Mouse (Mus musculus) heart, postnatal 25 days (tissue): ENCODE measurements at regions not wholly inside any gene's neighbourhood (a gene's known extent, or its start where the extent isn't known, plus 50 kb on each side); places are given as distances from the start of the nearest gene placed in this dataset.
"Not testable (repeated sequence)": the region's sequence is repeated elsewhere in the genome, so short reads cannot be mapped to it uniquely, and the experiment has no call there.

ENCODE experiments used
- DNase-seq: peaks from one replicate; pipeline ENCODE4 v3.0.0; 2022; ENCODE audit warnings: low spot score
- intact Hi-C: fragments of 180-260 bp; cut with DNase I; formaldehyde crosslinking; loops from one replicate; pipeline ENCODE4 v1.15.1; 2025

DNA sequence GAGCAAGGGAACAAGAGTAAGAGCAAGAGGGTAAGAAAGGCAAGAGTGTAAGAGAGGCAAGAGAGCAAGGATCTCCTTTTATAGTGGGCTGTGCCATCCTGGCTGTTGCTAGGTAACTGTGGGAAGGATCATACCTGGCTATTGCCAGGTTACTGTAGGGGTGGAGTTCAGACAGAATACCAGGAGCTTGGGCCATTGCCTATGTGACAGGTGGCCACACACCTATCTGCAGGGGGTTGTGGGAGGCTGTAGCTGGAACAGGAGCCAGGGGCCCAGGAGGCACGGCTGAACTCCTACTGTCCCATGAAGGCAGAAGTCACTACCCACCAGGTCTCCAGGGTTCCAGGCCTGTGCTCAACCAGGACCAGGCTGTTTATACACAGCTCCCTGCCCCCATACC, 1149.0 kb downstream of the 9330182O14Rik start:
- intact Hi-C loops, result no loop called here
- DNase-seq, result no peak

DNA sequence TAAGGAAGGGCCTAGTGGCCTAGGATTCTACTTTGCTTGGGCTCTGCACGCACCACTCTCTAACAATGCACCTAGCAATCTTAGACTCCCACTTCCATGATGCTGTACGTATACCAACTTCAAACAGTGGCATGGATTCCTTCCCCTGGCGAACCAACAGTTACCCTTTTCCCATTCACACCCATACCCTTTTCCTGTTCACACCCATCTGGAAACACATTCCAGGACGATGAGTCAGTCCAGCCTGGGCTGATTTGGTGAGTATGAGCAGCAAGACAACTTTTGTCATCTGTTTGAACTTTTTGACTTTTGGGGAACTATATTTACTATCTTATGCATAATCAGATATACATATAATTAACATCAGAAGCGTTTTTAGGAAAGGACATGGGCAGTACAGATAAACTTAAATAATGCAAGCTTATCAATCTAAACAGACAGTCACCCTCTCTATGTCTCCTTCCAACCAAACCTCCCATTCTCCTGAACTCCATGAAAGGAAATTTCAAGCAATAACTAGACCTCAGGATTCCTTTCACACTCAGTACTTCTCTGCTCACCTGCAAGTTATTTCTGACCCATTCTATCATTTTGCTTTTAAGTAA, 1152.7 kb downstream of the 9330182O14Rik start:
- intact Hi-C loops, result no loop called here
- no peak for DNase-seq

DNA sequence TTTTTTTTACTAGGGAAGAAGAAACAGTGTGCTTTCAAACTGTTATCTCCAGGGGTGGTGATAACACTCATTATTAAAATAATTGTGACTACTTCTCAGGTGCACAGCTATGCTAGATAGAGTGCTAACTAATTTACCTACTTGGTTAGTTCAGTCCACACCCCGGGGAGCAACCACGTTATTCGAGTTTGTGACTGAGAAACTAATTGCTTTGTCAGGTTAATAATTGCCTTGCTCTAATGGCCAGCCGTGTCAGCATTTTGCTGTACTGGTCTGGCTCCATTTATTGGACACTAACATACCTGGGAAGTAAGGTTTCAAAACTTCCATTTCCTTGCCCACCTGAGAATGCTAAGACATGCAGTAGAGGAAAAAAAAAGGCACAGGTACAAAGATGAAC, 1163.3 kb downstream of the 9330182O14Rik start:
- intact Hi-C loops, result no loop called here
- no peak for DNase-seq

DNA sequence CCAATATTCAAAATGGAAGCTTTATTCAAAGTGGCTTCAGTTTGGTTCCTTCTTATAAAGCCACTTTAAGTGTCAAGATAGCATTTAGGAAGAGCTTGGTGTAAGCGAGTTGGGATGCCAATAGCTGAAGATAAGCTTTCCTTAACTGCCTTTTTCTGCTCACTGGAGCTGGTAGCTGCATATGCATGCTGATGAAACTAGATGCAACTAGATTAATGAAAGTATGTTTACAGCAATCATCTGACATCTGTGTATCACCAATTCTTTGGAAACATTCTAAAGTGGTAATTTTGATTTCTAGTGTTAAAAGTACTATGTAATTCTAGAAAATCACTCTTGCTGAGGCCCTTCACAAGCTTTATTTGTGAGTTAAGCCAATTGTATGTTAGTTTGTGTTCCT, 1172.5 kb downstream of the 9330182O14Rik start:
- intact Hi-C loops, result no loop called here
- DNase-seq, result no peak

DNA sequence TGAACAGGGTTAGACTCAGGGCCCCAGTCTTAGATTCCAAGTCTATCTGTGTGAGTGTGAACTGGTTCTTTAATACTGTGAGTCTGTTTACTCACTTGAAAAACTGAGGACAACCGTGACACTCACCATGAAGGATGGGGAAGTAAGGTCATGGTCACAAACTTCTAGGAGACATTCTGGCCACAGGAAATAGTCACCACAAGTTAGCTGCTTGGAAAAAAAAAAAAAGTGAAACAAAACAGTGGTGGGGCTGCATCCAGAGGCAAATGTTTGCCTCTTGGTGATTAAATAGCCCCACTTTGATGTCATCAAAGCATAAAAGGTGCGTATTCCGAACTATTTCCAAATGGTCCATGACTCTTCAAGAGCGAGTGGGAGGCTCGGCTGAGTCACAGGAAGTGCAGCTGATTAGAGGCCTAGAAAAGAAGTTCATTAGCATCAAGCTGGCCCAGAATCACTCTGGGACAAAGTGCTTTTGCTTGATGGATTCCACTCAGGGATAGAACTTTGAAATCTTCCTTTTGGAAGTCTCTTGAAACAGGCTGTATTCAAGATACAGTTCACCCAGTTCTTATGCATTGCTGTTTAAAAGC, 1177.7 kb downstream of the 9330182O14Rik start:
- no peak for DNase-seq
- intact Hi-C loops, result no loop called here

DNA sequence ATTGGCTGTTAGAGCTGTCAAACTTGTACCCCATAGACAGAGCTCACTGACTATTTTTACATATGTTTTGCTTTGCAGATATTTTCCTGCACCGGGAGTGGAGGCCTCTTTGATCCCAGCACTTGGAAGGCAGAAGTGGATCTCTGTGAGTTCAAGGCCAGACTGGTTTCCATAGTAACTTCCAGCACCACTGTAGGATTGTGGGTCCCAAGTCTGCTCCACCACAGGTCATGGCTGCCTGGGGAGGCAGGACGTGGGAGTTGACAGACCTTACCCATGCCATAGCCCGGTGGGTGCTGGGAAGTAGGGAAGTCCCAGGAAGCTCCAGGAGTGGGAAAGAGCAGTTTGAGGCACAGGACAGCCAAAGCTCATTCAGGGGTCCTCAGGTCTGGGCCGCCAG, 1180.8 kb downstream of the 9330182O14Rik start:
- no peak for DNase-seq
- intact Hi-C loops, result no loop called here

DNA sequence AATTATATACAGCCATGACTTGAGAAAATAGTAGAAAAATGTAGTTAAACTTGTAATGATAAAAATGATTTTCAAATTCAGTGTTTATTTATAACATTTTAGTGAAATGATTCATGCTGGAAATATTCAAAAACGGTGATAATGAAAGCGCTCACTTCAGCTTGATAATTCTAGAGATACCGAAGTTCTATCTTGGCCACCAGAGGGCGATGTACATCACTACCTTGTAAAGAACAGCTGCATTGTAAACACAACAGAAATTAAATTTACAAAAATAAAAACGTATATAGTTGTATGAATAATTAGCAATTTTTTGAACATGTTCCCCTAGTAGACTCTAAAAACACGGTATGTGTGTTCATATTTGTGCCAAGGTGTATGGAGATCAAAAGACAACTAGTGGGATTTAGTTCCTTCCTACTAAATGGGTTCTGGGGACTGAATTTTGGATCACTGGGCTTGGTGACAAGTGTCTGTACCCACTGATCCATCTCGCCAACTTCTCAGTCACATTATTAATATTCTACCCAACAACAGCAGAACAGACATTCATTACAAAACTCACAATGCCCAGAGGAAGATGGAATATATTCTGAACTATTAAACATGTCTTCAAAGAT, 1191.6 kb downstream of the 9330182O14Rik start:
- intact Hi-C loops, result loop anchor here (2.0 to 10.0 kb wide), 4 partner anchors 152 to 649 kb away; no protein-coding TSS in a partner anchor
- DNase-seq, result no peak

DNA sequence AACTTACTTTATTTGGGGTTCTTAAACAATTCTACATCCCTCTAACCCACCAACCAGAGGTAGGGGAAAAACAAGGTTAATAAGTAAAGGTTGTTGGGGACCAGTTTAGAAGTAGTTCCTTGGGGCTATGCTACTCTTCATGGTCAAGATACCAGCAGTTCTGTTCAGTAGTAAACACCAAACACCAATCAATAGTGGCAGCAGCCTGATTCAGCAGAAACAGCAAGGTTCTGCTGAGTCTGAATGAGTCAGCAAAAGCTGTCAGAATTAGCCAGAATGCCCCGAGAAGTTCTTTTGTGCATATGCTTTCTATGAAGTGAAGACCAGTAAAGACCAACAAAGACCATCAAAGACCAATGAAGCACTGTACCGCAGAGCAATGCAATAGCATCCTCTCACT, 1195.1 kb downstream of the 9330182O14Rik start:
- intact Hi-C loops, result loop anchor here (5.0 to 10.0 kb wide), 3 partner anchors 148 to 646 kb away; no protein-coding TSS in a partner anchor
- DNase-seq, result no peak

DNA sequence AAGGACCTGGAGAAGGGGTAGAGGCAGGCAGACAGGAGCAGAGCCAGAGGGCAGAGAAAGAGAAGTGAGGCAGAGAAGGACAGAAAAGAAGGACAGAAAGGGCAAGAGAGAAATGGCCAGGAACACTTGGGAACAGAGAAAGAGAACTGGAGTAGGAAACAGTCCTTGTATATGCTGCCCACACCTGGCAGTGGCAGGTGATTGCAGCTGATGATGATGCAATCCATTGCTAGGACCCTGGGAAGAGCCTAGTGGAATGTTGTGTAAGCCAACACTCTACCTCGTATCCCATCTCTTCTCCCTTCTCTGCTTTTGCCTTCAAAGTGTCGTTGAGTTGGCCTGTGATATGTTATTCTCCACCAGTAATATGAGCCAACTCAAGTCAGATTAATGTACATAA, 1195.9 kb downstream of the 9330182O14Rik start:
- intact Hi-C loops, result no loop called here
- no peak for DNase-seq

DNA sequence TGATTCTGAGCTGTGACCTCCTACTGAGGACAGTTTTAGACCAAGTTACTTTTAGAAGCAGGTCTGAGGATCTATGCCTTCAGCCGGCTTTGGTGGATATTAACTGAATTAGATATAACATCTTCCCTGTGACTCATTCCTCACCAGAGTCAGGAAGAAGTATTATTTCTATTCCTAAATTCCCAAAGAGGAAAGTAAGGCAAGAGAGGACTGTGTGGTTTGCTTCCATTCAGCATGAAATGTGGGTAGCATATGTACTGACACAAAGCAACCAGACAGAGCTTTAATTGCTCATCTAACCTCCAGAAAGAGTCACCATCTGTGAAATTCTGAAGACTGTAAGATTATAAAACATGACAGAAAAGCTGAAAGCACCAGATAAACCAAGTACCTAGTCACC, 1198.3 kb downstream of the 9330182O14Rik start:
- intact Hi-C loops, result no loop called here
- no peak for DNase-seq

DNA sequence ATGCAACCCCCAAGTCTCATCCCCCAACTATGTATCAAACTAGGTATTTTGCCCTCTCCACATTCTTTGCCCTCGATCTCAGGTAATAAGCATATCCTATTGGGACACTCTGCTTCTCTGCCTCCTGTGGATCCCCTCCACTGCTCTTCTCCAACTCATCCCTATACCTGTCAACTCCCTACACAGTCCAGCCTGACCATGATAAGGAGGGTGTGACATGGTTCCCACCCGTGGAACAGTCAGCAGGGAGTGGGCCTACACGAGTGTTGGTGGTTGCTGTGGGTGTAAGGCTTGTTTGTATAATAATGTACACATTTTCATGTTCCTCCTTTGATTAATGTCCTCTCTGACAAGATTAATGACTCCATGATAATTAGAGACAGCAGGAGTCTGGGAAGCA, 1199.0 kb downstream of the 9330182O14Rik start:
- no peak for DNase-seq
- intact Hi-C loops, result no loop called here

DNA sequence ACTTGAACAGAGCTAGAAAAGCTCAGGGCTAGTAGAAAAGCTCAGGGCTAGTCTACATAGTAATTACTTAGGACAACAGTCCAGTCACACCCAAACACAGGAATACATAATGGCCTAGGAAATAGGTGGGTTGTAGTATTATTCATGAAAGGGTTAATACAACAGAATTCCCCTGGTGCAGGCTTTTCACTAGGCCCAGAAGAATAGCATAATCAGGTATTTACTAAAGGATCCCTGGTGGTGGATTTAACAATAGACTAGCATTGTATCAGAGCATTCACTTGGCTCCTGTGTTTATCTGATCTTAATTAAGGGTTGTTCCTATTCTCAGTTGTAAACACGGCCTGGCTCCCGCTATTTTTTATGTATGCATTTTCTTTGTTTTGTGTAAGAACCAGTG, 1206.5 kb downstream of the 9330182O14Rik start:
- DNase-seq, intact Hi-C loops: not testable (repeated sequence)

DNA sequence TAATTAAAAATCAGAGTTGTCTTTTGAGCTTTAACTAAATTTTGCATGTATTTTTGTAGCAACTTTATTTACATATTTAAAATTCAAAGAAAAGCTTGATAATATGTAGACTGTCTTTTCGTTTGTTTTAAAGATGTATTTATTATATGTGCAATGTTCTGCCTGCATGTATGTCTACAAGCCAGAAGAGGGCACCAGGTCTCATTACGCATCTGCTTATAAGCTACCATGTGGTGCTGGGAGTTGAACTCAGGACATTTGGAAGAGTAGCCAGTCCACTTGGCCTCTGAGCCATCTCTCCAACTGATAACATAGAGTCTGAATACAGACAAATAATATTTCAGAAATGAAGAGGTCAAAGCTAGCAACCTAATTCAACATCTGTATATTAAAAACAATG, 1211.4 kb downstream of the 9330182O14Rik start:
- intact Hi-C loops, result no loop called here

DNA sequence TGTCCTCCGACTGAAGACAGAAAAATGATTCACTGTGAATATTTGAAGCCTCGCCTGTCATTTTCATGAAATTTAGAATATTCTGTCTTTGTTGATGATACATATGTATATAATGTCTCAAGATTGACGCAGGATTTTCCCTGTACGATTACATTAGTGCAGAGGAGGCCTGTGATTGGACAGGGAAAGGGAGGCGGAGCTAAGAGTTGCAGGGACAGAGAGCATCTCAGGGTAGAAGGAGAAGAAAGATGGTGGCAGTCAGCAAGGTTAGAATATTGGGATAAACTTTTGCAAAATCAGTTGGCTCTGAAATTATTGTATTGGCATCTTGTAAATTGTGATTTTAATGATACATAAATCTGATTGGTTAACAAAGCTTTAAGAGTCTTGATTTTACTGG, 1213.1 kb downstream of the 9330182O14Rik start:
- no peak for DNase-seq
- intact Hi-C loops, result no loop called here

More for the DNA sequence above, 1211.4 kb downstream of the 9330182O14Rik start:
- no peak for DNase-seq

DNA sequence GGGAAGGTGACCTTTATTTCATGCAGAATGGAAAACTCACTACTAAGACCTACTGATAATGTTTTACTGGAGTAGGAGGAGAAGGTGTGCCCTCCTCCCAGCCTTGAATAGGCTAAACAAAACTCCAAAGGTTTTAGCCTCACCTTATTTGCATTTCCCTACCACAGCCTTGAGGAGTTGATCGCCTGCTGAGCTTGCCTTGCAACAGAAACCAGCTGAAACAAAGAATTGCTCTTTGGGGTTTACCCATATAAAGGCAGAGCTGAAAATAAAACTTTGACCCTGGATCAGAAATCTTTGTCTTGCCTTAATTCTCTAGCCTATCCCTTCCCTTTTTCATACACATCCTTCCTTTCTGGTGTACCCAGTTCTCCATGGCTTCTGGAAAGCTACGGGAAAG, 1218.0 kb downstream of the 9330182O14Rik start:
- DNase-seq, result no peak
- intact Hi-C loops, result no loop called here

DNA sequence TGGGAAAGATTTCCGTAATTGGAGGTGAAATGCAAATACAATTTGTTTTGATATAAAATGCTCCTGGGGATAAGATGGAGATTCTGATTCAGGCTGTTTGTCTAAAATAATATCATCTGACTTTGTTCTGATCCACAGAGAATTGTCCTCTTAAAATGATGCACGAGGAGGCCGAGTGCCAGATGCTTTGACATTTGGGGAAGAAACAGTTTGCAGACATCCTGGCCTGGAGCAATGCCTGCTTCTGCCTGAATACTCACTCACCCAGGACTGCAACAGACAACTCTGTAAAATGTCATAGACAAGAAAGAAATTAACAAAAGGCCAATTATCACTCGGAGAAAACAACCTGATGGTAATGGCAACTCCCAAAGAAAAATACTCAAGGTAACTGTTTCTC, 1225.1 kb downstream of the 9330182O14Rik start:
- DNase-seq, result no peak
- intact Hi-C loops, result no loop called here

DNA sequence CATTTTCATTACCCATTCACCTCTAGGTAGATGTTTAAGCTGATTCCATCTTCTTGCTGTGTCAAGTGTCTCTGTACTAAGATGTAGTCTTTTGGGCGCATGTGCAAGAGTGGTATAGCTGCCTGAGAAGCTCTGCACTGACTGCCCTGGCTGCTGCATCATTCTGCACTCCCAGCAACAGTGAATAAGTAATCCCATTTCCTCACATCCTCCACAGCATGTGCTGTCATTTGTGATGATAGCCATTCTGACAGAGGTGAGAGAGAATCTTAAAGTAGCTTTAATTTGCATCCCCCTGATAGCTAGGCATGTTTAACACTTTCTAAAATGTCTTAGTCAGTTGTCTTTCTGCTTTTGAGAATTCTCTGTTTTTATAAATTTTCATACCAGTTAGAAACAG, 1240.5 kb downstream of the 9330182O14Rik start:
- no peak for DNase-seq
- intact Hi-C loops, result no loop called here

DNA sequence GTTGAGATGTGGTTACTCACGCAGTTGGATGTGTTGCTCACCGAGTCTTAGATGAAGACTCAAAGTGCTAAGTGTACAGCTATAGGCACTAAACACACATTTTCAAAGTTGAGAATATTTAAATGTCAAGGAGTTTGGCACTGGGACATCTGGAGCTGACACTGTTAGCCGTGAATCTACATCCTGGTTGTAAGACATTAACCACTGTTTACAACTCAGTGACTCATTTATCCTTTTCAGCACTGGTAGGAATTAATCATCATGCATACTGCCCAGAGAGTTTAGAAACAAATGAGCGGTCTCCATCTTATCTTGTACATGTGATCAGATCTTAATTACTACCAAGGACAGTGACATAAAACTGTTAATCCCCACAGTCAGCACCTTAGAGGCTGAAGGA, 1241.7 kb downstream of the 9330182O14Rik start:
- intact Hi-C loops, result no loop called here
- DNase-seq, result no peak

DNA sequence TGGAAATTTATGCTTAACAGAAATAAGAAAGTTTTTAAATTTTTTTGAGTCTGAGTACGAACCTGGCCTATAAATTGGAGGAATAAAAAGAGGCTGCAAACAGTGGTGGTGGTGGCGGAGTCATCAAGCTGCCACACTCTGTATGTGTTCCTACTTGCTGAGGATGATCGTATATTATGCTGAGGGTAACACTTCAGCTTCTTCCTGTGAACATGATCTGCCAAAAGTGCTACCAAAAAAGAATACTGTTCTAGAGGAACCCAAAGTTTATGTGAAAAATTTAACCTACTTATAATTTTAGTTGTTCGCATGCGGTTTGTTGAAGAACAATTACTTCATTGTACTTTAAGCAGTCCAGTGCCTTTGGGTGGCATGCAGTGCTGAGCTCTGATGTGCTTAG, 1245.5 kb downstream of the 9330182O14Rik start:
- no peak for DNase-seq
- intact Hi-C loops, result no loop called here

DNA sequence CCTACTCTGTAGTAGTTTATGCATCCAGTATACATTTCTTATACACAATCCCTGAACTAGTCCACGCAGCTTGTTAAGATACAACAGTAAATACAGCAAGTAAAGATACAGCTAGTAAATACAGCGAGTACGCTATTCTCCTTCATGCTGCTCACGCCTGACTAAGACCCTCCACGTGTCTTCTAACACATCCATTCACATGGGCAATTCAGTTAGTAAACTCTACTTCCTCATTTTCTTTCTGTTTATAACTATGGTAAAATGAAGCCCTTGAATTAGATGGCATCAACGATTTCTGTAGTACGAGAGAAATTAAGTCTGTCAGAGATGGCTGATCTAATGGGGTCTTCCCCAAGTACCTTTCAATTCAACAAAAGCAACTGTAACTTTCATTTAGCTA, 1246.3 kb downstream of the 9330182O14Rik start:
- intact Hi-C loops, result no loop called here
- DNase-seq, result no peak

DNA sequence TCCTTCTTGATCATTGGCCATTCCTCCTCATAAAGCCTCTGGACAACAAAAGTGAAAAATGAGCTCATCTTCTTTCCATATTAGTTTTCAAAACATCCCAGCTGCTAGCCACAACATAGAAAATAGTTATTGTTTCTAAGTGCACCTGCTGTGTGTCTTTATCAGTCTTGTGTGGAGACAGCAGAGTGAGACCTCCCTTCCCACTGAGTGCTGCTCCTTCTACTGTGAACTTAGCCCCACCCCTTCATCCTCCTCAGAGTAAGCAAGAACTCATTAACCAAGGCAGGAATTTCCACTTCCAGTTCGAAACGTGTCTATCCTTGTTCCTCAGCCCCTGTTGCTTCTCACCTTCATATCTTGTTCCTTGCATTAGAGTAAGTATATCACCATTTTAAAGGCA, 1256.5 kb downstream of the 9330182O14Rik start:
- intact Hi-C loops, result no loop called here

More for the DNA sequence above, 1256.5 kb downstream of the 9330182O14Rik start:
- no peak for DNase-seq
